Mouse (Mus musculus) kidney, adult 18-20 months (tissue): ENCODE data around the gene Prdm4.

Experiments used
- DNase-seq: peaks from one replicate; pipeline ENCODE4 v3.0.0; 2021

Prdm4 gene

DNA sequence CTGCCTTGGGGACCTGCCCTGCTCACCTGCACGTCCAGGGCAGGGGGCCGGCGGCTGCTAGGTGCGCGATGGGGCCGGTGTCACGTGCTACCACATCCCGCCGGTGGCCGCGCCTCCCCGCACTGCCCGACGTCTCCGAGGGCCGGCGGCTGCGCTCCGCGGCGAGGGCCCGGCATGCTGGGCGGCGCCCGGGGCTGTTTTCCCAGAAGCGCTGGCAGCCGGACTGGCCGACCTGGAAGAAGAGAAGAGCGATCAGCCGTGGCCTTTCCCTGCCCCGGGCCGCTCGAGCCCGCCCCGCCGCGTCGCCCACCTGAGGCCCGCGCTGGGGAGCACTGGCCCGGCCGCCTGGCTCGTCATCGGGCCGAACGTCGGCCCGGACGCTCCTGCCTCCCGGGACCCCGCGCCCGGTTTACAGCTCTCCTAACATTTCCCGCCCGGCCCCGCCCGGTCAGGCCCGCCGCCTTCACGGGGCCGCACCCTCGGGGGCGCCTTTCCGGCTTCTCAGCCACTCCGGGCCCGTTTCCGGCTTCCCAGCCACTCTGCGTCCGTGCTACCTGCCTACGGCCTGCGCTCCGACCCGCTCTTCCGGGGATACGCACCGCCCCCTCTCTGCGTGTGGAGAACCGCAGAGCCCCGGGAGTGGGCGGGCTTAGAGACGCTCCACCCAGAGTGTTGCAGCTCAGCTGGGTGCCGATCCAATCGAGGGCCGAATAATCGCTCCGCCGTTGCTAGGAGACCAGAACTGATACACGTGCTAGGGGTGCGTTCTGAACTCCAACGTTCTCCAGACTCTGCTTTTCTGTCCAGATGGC, at the start of gene Prdm4:
Gene Prdm4, minus strand, starts transcription at position 645 of the 812 bp plus-strand sequence.
- peak; percentile 96 for DNase-seq

DNA sequence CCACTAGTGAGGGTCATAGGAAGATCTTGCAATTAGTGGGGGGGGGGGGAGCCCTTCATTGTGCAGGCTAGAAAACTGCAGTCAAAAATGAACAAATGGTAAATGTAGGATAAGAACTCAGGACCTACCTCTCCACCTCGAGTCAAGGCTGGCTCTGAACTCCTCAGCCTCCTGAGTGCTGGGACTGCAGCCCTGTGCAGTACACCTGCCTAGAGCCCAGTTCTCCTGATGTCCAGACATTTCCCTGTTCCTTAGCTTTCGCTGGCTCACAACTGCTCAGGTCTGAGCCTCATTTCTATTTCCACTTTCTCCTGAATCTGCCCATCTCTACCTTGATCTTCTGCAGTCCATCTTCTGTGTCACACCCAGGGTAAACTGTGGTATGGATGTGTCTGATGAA, 49.5 kb upstream of the Prdm4 start:
- DNase-seq: no peak

DNA sequence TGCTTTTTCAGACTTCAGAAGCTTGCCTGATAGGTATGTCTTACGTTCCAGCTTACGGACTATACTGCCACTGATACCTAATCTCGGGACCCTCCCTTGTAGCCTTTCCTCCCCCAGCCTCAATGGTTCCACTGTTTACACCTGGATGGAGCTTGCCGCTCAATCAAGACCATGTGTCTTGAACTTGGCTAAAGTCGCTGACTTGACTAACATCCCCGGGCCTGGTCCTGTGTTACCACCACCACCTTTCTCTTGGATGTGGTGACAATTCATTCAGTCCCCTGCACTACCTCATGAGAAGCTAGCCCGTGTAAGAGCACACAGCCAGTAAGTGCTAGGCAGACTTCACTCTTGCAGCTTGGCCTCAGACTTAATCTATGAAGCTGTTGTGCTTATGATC, 47.4 kb upstream of the Prdm4 start:
- no peak for DNase-seq

DNA sequence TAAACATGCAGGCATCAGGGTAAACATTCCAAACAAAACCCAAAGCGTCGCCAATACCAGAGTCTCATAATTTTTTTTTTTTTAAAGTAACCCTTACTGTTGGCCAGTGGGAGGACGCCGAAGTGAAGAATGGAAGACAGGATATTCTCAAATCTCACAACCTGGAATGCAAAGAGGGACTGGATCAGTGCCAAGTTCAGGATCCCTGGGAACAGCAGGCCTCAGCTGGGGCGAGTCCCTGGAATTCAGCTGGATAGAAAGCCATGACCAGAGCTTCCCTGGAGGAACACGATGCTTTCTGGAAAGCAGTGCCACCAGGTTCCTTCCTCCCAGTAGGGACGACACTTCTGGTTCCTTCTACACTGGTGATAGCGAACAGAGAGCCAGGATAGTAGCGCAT, 46.0 kb upstream of the Prdm4 start:
- no peak for DNase-seq

DNA sequence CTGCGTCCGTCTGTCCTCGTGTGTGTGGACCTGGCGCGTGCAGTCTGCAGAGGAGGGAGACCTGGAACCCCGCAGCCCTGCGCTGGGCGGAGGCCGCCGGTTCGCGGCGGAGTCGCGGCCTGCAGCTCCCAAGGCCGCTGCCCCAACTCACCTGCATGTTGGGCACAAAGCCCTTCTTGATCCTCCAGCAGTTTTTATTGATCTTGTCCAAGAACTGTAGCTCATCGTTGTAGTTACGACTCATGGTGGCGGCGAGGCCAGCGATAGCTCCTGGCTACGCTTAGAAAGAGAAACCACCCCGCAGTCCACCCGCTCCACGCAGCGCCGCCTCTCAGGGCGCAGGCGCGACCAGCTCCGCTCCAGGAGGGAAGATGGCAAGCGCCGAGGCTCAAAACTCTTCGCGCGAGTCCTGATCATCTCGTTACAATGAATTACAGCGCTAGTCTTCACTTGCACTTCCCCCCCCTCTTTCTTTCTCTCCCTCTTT, 40.6 kb upstream of the Prdm4 start, which contains the start of gene Rtcb:
Gene Rtcb, minus strand, starts transcription at position 360 of the 487 bp plus-strand sequence.
- peak; percentile 97 for DNase-seq

DNA sequence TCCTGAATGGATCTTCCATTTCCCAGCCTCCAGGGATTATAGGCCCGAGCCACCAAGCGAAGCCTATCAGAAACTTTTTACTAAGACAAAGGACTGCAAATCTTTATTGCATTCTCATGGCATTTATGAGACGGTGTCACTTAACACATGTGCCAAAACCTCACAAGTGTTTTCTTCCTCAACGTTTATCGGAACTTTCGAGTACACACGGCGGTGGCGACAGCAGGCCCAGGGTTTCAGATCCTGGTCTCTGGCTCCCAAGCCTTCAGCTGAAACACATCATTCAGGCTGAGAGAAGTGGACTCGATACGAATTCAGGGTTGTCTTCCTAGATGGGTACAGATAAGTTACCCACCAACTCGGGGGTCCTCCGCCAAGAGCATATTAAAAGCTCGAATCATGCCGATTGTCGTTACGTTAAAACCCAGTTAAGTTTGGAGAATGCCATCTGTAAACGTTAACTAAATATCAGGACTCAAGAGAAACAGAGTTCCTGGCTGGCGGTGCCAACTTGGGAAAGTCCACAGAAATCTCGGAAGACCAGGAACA, 40.0 kb upstream of the Prdm4 start:
- DNase-seq: no peak

DNA sequence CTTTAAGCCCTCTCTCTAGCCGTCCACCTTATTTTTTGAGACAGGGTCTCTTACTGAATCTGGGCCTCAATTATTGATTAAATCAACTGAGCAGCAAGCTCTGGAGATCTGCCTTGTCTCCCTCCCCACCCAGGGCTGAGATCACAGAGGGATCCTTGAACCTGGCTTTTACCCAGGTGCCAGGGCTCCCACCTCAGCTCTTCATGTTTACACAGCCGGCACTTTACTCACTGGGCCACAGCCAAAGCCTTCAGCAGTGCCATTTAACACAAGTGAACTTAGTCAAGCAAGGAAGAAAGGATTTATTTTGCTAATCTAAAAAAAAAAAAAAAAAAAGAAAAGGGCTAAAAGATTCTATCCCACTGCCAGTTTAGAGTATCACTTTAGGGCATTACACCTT, 37.5 kb upstream of the Prdm4 start:
- no peak for DNase-seq

DNA sequence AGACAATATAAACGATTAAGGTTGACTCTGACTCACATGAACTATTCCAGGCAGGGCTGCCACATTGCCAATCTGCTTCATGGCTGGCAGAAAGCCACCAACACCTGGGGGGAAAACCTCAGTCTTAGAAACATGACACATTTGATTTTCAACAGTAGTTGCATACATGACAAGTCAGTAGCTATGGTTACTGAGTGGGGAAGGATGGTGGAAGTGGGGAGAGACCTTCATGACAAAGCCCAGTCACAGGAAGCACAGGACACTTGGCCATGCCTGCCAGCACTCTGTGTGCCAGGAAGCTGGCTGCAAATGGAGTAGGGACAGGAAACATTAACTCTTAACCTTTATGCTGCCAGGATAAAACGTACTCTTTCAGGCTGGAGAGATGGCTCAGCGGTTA, 36.5 kb upstream of the Prdm4 start:
- peak; percentile 29 for DNase-seq

DNA sequence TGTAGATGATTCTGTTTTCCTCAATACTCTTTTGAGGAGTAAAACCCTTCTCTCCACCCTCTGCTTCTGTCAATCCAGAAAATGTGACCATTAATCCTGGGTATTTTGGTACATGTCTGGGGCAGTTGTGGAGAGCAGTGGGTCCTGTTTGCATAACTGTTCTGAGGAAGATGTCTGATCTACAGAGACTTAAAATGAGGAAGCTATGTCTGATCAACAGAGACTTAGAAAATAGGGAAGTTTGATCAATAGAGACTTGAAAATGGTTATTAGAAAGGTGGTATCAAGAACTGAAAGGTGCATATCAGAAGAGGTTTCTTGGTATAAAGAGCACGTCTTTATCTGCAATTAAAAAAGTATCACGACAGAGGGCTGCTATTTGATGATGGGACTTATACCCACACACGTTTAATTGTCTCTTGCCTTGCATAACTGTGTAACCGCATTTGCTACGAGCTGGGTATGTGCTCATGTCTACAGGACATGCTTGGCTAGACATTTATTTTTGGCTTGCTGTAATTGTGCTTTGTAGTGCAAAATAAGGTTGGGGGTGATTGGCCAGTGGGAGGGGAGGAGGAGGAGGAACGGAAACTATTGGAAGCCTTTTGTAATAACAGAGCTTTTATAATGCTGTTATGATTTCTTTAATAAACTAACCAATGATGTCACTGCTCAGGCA, 35.0 kb upstream of the Prdm4 start:
- DNase-seq: no peak

DNA sequence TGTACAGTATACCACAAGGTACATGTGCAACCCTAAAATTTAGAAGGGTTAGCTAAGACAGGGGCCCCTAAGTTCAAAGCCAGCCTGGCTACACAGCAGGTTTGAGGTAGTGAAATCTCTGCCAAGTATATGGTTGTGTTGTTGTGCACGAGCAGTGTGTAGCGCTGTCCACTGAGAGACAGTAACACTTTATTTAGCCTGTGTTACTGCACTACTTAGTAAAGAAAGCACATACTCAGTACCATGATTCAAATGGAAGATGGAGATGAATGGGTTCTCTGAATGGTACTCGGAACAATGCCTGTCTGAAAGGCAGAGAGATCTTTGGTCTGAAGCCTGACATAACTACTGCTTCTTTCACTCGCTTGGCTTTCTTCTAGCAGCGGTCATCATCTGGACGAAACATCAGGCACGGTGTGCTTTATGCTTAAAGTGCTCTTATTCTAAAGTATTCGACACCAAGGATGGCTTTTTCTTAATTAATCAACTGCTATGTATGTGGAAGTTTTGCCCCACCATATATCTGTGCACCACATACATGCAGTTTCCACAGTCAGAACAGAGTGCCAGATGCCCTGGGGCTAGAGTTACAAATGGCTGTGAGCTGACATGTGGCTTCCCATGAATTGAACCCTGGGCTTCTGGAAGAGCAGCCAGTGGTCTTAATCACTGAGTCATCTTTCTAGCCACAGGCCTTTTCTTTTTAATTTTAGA, 31.7 kb upstream of the Prdm4 start:
- no peak for DNase-seq

DNA sequence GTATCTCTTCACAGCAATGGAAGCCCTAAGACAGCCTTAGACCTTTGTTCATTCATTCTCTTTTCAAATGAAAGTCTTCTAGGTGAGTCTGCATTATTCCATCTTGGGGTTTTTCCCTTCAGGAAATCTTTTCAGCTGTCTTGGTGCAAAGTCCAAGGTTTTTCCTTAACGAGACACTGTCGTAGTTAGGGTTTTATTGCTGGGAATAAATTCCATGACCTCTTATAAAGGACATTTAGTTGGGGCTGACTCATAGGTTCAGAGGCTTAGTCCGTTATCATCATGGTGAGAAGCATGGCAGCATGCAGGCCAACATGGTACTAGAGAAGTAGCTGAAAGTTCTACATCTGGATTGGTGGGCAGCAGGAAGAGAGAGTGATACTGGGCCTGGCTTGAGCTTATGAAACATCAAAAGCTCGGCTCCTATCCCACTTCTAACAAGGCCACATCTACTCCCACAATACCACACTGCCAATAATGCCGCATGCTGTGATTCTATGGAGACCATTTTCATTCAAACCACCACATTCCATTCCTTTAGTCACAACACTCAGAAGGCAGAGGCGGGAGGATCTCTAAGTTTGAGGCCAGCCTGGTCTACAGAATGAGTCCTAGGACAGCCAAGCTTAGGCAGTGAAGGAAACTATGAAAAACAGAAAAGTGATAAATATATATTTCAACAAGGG, 19.5 kb upstream of the Prdm4 start:
- DNase-seq: no peak

DNA sequence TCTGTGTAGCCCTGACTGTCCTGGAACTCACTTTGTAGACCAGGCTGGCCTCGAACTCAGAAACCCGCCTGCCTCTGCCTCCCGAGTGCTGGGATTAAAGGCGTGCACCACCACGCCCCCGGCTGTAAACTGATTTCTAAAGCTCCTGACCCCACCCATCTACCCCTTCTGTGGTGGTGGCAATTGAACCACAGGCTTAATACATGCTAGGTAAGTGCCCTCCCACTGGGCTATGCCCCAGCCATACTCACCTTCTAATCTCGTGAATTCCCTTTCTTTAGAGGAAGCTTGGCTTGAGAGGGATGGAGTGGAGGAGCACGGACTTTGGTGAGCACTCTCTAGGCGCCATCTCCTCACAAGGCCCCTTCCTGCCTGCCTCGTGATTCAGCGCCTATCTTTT, 13.0 kb upstream of the Prdm4 start:
- no peak for DNase-seq

DNA sequence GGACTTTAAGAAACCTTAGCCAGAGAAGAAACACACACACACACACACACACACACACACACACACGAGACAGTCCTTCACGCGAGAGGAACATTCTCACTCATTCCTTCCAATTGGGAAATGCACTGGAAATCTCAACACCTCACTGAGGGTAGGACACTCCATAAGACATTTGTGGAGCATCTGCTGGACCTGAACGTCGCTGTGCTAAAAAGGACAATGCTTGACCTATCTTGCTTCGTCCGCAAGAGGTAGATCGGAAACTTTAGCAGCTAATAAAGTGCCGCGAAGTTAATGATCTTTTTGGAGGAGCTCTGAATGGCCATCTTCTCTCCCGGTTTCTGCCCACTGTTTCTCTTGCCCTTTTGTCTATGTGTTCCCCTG, 12.3 kb upstream of the Prdm4 start:
- DNase-seq: no peak

DNA sequence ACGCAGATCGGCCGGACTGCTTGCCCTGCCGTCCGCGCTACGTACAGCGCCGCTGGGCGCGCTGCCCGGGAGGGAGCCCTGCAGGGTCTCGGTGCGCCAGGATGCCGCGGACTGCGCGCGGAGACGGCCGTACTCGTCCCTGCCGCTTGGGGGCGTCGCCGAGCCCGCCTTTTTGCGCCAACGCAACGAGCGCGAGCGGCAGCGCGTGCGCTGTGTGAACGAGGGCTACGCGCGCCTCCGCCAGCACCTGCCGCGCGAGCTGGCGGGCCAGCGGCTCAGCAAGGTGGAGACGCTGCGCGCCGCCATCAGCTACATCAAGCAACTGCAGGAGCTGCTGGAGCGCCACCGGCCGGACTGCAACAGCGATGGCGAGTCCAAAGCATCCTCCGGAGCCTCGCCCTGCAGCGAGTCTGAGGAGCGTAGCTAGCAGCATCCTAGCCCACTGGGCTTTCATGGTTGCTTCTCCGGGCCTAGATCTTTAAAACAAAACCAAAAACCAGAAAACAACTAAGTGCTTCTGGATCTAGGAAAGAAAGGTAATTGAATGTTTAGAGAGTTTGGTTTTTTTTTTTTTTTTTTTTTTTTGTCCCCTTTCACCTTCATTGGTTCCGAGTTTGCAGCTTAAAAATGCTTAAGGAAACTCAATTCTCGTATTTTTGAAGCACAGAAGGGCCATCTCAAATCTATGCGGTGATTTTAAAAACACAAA, 11.7 kb upstream of the Prdm4 start:
- DNase-seq: peak; percentile 75

DNA sequence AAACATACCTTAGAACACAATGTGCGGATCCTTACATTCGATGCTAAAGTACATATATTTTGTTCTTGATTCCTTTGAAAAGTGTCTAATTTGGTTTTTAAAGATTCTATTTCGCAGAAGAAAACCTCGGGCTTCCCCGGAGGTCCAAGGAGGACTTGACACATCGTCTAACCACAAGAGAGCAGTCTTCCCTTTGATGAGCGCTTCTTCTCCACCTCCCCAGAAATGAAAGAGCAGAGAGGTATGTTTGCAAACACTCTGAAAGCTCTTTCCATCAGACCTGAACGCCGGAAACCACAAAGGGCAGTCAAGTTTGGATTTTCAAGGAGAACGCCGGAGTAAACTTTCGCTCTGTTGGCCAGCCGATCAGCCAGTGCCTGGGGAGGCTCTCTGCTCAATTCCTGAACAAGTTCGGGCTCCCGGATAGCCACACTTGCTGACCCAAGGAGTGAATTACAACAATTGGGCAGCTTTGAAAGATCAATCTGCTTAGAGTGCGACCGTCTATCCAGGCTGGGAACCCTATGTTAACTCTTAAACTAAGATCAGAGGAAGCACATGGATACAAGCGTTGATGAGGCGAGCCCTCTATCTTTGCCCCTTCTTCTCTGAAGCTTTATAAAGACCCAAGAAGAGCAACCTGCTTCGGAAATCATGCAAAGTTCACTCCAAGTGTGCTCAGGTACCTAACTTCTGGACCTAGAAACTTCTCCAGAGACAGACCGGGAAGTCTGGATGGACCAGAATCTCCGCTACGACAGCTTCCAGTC, 10.9 kb upstream of the Prdm4 start, which contains the start of gene Ascl4:
Gene Ascl4, plus strand, starts transcription at position 6 of the 770 bp plus-strand sequence.
- peak; percentile 51 for DNase-seq

DNA sequence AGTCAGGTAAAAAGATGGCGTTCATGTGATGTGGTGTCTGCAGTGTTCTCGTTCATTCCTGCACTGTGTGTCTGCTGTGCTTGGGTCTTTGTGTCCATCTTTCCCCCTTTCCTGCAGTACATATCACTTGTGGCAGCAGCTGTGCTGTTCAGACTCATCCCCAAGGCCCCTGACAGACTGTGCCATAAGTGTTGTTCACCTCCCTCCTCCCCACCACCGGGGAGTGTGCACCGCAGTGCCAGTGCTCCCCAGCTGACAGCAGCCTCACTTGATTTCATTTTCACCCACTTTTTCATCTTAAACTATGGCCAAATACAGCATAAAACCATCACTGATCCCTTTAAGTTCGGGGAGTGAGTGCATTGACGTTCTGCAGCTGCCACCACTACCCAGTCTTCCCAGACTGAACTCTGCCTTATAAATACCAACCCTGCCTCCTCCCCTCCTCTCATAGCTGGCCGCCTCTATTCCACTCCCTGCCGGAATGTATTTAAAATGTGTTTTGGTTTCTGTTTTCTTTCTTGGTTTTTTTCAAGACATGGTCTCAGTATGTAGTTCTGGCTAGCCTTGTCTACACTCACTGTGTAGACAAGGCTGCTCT, 37.0 kb downstream of the Prdm4 start:
- no peak for DNase-seq

DNA sequence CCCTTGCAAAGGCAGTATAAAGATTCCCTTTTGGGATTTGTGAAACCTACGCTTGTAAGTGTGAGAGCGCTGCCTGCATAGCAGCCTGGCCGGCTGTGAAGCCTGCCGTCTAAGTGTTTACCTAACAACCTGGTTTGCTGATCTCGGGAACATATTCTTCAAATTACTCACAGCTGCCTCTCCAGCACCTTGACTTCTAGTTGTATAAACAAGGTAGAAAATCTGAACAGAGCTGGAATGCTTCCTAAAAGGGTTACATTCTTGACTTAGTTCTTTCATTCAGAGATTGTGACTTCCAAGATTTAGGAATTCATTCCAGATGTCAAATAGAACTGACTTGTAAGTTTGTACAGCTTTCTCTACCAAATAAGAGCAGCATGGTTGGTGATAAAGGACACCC, 41.1 kb downstream of the Prdm4 start:
- DNase-seq: no peak

DNA sequence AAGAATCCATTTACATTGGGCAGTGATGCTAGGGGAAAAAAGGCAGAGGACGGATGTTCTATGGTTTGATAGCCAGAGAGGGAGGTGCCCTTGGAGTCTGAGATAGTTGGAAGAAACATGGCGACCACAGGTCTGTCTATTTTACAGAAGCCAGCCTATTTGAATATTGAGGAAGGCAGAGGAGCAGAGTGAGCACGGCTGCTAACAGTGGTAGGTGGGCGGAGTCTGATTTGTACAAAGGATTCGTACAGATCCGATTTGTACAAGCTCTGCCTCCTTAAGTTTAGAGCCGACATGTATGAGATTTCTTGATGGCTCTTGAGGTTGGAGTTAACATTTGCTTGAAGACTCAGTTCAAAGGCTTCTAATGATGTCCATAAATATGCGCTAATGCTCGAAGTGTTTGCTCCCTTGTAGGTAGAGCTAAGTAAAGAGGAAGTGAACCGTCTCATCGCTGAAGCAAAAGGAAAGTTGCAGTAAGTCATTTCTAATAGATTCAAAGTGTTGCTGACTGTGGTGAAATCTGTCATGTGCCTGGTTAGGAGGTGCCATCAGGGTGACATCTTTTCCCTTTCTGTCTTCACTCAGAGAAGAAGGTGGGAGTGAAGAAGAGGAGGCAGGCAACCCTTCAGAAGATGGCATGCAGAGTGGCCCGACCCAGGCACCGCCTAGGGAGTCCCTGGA, 42.9 kb downstream of the Prdm4 start:
- DNase-seq: no peak

DNA sequence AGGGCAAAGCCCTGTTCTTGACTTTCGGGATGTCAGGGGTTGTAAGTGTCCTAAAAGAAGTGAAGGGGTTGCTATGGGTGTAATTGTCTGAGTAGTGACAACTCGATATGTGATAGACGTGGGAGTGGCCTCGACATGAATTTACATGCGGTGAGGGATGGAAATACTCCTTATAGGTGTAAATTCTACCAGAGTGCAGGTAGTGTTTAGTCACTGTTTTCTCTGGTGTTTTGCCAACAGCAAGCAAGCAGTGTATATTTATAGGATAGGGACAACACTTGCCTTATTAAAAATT, 44.5 kb downstream of the Prdm4 start:
- DNase-seq: no peak
